Mouse (Mus musculus) induced T-regulatory cell, adult 2 months (primary cell): ENCODE measurements around the gene Klhdc10.
A peak's percentile ranks its signal among the peaks of the same experiment; 100 is the strongest.

Experiments
- DNase-seq: peaks from one replicate; pipeline ENCODE4 v3.0.0-alpha.2; 2012; ENCODE audit warnings: low read depth

Klhdc10 gene

DNA sequence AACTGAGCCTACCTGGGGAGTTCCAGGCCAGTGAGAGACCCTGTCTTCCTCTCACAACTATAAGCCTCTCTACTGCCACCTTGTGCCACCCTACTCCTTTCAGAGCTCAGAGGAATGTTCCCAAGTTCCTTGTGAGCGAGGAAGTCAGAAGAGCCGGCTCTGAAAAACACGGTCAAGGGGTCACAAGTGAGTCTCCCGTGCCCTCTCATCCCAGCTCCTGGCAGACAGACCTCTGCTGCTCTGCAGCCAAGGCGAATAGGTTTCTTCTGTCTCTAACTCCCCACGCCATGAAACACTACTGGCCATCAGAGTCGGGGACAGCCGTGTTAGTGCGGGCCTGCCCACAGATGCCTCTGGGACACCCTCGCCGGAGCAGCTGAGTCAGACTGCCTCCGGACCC is 67.0 kb downstream of the Klhdc10 start:
- peak; percentile 22 for DNase-seq

DNA sequence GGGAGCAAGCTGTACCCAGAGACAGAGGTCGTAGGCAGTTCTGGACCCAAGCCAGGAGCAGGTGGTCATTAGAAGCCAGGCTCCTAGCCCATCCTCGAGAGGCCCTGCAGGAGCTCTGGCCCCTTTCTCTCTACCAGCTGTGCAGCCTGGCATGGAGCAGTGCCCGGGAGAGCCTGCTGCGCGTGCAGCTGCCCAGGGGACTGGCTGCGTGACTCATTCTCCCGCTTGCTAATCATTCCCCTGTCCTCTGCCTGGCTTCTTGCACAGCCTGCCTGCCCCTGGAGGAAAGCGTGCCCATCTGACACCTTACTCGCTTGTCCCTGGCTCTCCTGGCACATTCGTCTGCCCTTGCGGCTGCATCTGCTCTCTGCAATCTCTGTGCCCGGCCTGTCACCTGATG is 67.7 kb downstream of the Klhdc10 start:
- DNase-seq: no peak

DNA sequence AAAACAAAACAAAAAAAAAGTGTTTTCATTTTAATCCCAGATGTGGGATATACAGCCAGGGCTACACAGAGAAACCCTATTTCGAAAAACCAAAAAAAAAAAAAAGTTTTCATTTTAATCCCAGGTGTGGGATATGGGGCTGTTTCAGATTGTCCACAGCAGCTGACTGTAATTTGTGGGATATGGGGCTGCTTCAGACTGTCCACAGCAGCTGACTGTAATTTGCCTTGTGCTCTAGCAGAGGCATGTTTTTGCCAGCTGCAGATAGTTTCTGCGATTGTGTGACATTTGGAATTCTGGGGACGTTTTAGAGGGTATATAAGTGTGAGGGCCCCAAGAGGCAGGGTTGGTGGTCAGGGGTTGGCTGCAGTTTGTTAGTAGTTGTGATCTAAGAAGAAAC is 70.0 kb downstream of the Klhdc10 start:
- DNase-seq: no peak

DNA sequence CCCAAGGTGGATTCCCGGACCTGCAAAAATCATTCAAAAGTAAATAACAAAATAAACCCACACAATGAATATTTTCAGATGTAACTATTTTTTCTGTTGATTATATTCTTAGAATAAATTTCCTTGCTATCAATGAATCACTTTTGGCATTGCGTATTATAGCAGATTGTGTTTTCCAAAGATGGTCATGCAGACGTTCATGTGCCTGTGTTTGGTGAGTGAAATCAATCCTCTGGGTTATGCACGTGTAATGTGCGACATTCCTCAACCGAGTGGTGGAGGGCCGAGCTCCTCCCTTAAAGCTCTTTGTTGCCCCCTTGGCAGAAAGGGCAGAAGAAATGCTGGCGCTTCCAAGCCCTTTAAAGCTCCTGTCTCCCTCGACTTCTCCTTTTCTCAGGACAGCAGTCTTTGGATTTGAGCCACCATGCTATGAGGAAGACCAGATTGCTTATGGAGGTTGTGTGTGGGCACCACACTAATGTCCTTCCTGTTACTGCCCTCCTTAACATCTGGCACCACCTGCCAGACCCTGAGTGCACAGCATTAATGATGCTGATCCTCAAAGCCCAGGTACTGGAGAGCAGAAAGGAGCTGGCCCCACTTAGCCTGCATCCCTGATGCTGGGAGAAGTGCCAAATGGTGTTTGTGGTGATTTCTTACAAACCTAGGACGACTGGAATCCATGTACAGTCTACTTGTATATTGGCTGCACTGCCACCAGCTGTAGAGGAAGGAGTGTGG is 74.5 kb downstream of the Klhdc10 start:
- DNase-seq: no peak

DNA sequence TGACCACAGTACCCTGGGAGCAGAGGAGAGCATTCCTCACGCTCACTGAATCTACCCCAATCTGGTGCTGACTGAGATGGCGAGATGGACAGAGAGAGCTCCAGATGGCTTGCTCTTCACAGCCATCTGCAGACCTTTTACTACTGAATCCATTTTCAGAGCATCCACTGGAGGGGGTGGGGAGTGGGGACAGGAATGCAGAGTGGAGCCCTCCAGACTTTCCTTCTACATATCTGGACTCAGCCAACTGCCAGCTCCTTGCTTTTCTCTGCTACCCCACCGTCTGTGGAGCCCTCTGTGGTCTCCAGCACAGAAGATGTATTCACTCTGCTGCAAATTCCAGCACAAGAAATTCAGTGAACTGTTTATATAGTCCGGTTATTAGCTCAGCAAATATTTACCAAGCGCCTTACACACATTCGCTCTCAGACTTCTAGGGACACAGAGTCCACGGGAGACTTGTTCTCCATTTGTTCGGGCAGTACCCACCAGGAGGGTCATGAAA is 75.6 kb downstream of the Klhdc10 start:
- DNase-seq: no peak

DNA sequence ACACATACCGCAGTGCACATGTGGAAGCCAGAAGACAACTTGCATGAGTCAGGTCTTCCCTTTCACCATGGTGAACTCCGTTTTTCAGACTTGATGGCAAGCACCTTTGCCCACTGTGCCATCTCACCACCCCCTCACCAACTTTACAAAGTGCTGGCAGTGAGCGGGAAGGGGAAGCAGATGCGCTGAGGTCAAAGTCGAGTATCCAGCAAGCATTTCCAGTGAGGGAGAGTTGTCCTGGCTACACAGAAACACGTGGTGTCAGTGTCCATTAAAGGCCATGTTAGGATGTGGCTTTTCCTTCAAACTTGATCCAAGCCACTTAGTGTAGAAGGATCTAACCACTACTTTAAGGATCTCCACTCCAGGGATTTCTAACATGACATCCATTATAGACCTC is 76.1 kb downstream of the Klhdc10 start:
- DNase-seq: no peak

DNA sequence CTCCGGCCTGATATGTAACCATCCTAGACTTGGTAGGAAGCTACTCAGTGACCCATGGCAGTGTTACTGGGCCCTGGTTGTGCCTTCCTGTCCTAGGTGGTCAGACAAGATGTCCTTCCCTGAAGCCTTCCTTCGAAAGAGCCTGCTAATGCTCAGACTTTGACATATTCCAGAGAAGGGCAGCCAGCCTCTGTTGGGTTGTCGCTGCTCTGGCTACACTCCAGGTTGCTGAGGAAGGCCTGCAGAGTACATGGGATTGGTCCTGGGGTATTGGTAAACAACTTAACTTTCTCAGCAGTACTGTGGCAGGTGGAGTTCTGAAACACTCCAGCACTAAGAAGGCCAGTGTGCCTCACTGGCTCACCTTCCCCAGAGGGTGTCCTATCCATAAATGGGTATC is 77.8 kb downstream of the Klhdc10 start:
- DNase-seq: no peak

DNA sequence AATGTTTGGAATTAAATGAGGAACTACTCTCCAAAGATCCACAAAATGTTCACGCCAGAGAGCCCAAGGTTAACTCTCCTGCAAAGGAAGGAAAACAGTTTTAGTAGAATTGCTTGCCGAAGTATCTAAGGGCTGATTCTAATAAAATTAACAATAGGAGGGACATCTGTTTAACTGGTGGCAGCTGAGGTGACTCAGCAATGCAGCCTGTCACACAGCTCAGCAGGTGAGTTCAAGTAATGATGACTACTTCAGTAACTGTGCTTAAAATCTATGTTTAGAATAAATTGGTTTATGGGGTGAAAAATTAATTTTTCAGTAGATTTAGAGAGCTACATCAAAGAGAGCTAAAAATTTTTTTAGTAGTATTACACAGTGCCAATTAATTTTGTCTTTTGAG is 81.2 kb downstream of the Klhdc10 start:
- DNase-seq: no peak

DNA sequence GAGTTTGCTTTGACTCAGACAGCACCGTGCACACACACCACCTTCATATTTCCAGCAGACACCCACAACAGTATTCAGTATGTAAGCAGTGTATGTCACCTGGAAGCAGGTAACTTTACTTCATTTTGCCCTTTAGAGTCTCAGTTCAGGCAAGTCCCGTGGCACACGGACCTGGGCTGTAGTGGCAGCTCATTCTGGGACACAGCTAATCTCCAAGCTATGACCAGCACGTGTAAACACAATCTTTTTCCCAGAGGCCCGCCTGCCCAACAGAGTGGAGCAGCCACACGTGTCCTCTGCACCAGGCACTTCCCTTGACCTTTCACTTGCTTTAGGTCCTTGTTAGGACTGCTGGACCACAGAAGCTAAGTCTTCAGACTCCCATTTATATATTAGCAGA is 84.8 kb downstream of the Klhdc10 start:
- DNase-seq: no peak

DNA sequence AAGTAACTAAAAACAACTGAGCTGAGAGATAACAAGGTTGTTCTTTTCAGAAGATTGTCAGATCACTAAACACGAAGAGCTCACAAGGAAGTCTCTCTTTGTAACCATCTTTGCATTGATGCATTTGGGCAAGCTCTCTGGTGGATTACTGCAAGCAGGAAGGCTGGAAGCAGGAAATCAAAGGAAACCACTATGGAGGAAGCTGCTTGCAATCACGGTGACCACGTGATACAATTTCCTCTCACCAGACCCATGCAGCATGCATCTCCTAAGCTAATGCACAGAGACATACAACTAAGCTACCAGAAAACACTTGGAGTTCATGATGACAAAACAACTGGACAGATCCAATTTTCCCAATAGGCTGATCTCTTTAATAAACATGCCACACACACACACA is 97.4 kb downstream of the Klhdc10 start:
- DNase-seq: peak; percentile 35
